Mouse (Mus musculus): ENCODE results near the gene Alad. TPM values are rescaled to one million over a fixed set of nuclear protein-coding genes. Genes with fewer than 3 reads are reported as not detected.

Alad gene
- polyA plus RNA-seq, 2 experiments: 296 to 629 TPM

DNA sequence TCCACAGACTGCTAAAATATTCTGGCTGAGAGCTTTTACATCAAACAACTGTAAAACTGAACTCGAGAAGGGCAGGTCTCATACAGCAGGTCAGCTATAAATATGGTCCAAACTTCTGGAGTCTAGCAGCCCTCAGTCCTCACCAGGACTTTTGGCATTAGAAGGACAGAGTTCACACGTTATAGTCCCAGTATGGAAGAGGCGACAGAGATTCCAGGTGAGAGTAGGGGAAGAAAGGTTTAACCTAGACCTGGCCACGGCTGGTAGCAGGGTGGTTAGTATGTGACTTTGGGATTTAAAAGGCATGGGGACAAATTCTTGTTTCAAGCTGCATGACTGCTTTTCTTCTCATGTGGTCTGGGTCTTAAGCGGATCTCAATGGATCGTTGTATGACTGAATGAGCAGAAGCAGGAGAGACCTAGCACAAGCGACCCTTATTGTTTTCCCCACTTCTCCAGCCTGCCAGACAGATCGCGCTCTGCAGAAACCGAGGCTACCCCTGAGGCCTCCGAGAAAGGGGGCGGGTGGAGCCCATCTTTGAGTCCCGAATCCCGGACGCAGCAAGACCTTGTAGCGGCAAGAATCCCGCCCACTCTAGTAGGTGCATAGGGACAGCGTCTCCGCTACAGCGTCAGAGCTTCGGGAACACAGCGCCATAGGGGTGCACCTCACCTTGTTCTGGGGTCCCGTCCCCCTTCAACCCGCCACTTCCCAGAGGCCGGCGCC, 433 bp downstream of the Alad start:
- DNase-seq (ENCODE audit: low read depth in 3 of 3, low spot score in 3 of 3) (no peak), ATAC-seq (ENCODE audit: insufficient read depth) (peak; percentile 14)
- Histone ChIP-seq H3K27ac (peak overlapping the region; percentile 98), H3K4me1 (replicated peaks; ENCODE audit: control insufficient read depth in 2 of 2, insufficient read depth in 2 of 2, low read length in 1 of 2) (peaks cover 13 to 36% of the 10 kb centered on the region in 2 experiments), H3K27me3 (ENCODE audit: control insufficient read depth, insufficient read depth, low read length) (no peaks in the 10 kb centered on the region), H3K9ac (replicated peaks) (peak overlapping the region; percentile 100), H3K36me3 (replicated peaks; ENCODE audit: control insufficient read depth, insufficient read depth, low read depth) (peaks cover 23% of the 10 kb centered on the region), H3K9me3 (ENCODE audit: control insufficient read depth, low read length) (no peaks in the 10 kb centered on the region), H3K4me2 (ENCODE audit: low read depth) (peak overlapping the region; percentile 87), H3K4me3 (ENCODE audit: insufficient read depth in 1 of 2, low read depth in 2 of 2, low read length in 2 of 2) (peak overlapping the region; percentile 92 to 98)
- TF ChIP-seq EP300 (IDR thresholded peaks at IDR 0.05; ENCODE audit: low read depth) (no peak), CTCF (IDR thresholded peaks at IDR 0.05; ENCODE audit: low read depth) (no peak)
- 2% methylated on average over 26 of the region's 26 CpGs for WGBS (ENCODE audit: insufficient replicate concordance)

DNA sequence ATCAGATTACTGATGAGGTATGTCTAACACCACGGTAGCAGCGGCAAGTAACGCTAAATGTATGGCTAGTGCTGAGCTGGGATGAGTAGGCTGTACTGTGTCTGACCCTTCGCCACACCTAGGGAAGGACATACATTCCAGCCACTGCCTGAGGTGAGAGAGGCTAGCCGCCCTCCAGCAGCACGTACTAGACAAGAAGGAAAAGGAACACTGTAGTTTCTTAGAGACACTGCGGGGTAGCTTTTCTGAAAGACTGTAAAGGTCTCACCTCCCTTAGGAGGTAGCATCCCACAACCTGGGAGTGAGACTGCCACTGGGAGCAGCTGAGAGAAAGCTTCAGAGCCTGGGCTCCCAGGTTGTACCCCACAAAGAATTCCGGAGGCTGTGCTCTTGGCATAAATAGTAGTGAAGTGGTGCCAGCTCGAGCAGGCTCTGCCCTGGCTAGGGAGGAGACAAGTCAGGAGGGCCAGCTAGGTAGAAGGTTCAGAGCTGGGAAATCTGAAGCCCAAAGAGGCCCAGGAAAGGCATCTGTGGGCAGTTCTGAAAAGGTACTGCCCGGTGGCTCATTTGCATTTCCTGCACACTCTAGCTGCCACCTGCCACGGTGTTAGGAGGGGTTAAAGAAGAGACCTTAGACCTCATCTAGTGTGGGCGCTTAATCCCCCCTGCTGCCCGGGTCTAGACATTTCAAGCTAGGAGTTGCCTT, 1.1 kb downstream of the Alad start:
- peak overlapping the region; percentile 98 for H3K27ac ChIP-seq
- 28% methylated on average over 13 of the region's 13 CpGs for WGBS (ENCODE audit: insufficient replicate concordance)
- peaks cover 30% of the 10 kb centered on the region for H3K36me3 ChIP-seq (replicated peaks; ENCODE audit: control insufficient read depth, insufficient read depth, low read depth)
- peaks cover 17 to 37% of the 10 kb centered on the region in 2 experiments for H3K4me1 ChIP-seq (replicated peaks; ENCODE audit: control insufficient read depth in 2 of 2, insufficient read depth in 2 of 2, low read length in 1 of 2)
- peak overlapping the region; percentile 92 to 98 for H3K4me3 ChIP-seq (ENCODE audit: insufficient read depth in 1 of 2, low read depth in 2 of 2, low read length in 2 of 2)
- ATAC-seq (ENCODE audit: insufficient read depth) (no peak), DNase-seq (ENCODE audit: low read depth in 3 of 3, low spot score in 3 of 3) (no peak)
- H3K9ac ChIP-seq (replicated peaks): peak overlapping the region; percentile 100
- H3K4me2 ChIP-seq (ENCODE audit: low read depth): peak overlapping the region; percentile 87
- no peaks in the 10 kb centered on the region for H3K27me3 ChIP-seq (ENCODE audit: control insufficient read depth, insufficient read depth, low read length)
- no peaks in the 10 kb centered on the region for H3K9me3 ChIP-seq (ENCODE audit: control insufficient read depth, low read length)
- TF ChIP-seq EP300 (IDR thresholded peaks at IDR 0.05; ENCODE audit: low read depth) (no peak), CTCF (IDR thresholded peaks at IDR 0.05; ENCODE audit: low read depth) (peak; percentile 15; the same call in 1 of the 2 replicates)

DNA sequence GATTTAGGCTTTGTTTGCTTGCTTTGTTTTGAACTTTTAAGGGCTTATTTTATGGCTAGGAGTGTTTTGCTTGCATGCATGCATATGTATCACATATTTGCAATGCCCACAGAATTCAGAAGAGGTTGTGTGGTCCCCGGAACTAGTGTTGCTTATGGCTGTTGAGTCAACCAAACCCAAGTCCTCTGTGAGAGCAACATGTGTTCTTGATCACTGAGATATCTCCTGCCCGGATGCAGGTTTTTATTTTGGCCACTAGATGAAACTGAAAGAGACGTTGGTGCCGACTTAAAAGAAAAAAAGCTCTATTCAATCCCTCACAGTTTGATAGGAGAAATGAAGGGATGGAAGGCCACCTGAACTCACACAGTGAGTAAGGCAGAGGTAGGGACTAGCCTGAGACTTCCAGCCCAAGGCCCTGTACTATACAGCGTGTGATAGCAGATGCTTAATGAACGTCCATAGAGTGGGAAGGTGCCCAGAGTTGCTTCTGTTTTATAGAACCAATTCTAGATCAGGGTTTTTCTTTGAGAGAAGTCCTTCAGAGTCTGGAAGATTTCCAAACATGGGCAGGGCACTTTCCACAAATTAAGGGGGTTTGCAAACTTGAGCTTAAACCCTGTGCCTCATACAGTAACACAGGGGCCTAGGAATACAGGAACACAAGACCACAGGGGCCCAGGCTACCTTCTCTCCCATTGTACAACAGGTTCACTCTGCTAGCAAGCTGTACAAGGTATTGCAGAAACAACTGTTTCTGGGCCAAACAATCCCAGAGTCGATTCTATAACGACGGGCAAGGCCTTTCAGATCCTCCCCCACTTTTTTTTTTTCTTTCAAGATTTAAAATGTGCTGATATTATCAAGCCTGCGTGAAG, 1.9 kb downstream of the Alad start:
- peak overlapping the region; percentile 98 for H3K27ac ChIP-seq
- peaks cover 21 to 42% of the 10 kb centered on the region in 2 experiments for H3K4me1 ChIP-seq (replicated peaks; ENCODE audit: control insufficient read depth in 2 of 2, insufficient read depth in 2 of 2, low read length in 1 of 2)
- ATAC-seq (ENCODE audit: insufficient read depth) (no peak), DNase-seq (ENCODE audit: low read depth in 3 of 3, low spot score in 3 of 3) (no peak)
- peak overlapping the region; percentile 87 for H3K4me2 ChIP-seq (ENCODE audit: low read depth)
- H3K9ac ChIP-seq (replicated peaks): peak overlapping the region; percentile 100
- peaks cover 34% of the 10 kb centered on the region for H3K36me3 ChIP-seq (replicated peaks; ENCODE audit: control insufficient read depth, insufficient read depth, low read depth)
- H3K27me3 ChIP-seq (ENCODE audit: control insufficient read depth, insufficient read depth, low read length): no peaks in the 10 kb centered on the region
- H3K9me3 ChIP-seq (ENCODE audit: control insufficient read depth, low read length): no peaks in the 10 kb centered on the region
- H3K4me3 ChIP-seq (ENCODE audit: insufficient read depth in 1 of 2, low read depth in 2 of 2, low read length in 2 of 2): peak overlapping the region; percentile 92 to 98
- WGBS (ENCODE audit: insufficient replicate concordance): 33% methylated on average over 10 of the region's 10 CpGs
- peak; percentile 10; the same call in 1 of the 2 replicates for TF ChIP-seq CTCF (IDR thresholded peaks at IDR 0.05; ENCODE audit: low read depth)
- TF ChIP-seq EP300 (IDR thresholded peaks at IDR 0.05; ENCODE audit: low read depth): no peak

DNA sequence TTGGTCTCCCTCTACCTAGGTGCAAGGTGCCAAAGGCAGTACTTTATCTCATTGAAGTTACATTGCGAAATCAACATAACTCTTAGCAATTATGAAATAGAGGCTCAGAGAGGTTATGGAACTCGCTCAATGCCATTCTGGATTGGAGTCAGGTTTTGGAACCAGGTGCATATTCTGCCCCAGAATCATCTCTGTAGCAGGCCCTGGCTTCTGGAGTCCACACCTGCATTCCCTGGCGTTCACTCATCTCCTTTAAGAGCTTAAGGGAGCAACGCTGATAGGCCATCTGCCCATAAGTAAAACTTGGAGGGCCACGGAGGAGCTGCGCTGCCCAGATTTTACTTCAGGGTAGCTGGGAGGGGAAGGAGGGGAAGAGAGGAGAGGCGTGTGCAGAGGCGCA, 2.7 kb downstream of the Alad start:
- TF ChIP-seq EP300 (IDR thresholded peaks at IDR 0.05; ENCODE audit: low read depth) (no peak), CTCF (IDR thresholded peaks at IDR 0.05; ENCODE audit: low read depth) (no peak)
- peaks cover 37% of the 10 kb centered on the region for H3K36me3 ChIP-seq (replicated peaks; ENCODE audit: control insufficient read depth, insufficient read depth, low read depth)
- H3K27me3 ChIP-seq (ENCODE audit: control insufficient read depth, insufficient read depth, low read length): no peaks in the 10 kb centered on the region
- no peaks in the 10 kb centered on the region for H3K9me3 ChIP-seq (ENCODE audit: control insufficient read depth, low read length)
- H3K4me3 ChIP-seq (ENCODE audit: insufficient read depth in 1 of 2, low read depth in 2 of 2, low read length in 2 of 2): peak overlapping the region; percentile 92 to 98
- H3K4me1 ChIP-seq (replicated peaks; ENCODE audit: control insufficient read depth in 2 of 2, insufficient read depth in 2 of 2, low read length in 1 of 2): peaks cover 21 to 48% of the 10 kb centered on the region in 2 experiments
- peak; percentile 38; the same call in 1 of the 2 replicates for ATAC-seq (ENCODE audit: insufficient read depth)
- peak overlapping the region; percentile 100 for H3K9ac ChIP-seq (replicated peaks)
- WGBS (ENCODE audit: insufficient replicate concordance): 13% methylated on average over 8 of the region's 8 CpGs
- peak overlapping the region; percentile 87 for H3K4me2 ChIP-seq (ENCODE audit: low read depth)
- peak overlapping the region; percentile 98 for H3K27ac ChIP-seq
- peak in 1 of 3 experiments; percentile 76 for DNase-seq (ENCODE audit: low read depth in 3 of 3, low spot score in 3 of 3)
